Mouse (Mus musculus) lung, postnatal 0 days (tissue): ENCODE measurements at regions not wholly inside any gene's neighbourhood (a gene's known extent, or its start where the extent isn't known, plus 50 kb on each side); places are given as distances from the start of the nearest gene placed in this dataset.
A peak's percentile ranks its signal among the peaks of the same experiment; 100 is the strongest.

Experiments used
- ATAC-seq: fragments of 200-750 bp; cut with Nextera tagmentation; 2 replicates; pipeline ENCODE4 v1.8.0; 2017; ENCODE audit warnings: moderate library complexity
- DNase-seq: peaks from one replicate; pipeline ENCODE4 v3.0.0-alpha.2; 2016; ENCODE audit warnings: low spot score
- H3K27ac ChIP-seq: fragments of 300-500 bp; sonication (generic); 2 replicates; pipeline ENCODE4 v1.5.1; 2014; ENCODE audit warnings: antibody characterized with exemption, mild to moderate bottlenecking, low read length, mixed read lengths
- H3K27me3 ChIP-seq: fragments of 300-500 bp; sonication (generic); replicated peaks from 2 replicates; pipeline ENCODE4 v1.6.1; 2014; ENCODE audit warnings: low read length, mixed read lengths; ENCODE audit not compliant: insufficient read depth
- H3K36me3 ChIP-seq: fragments of 300-500 bp; sonication (generic); 2 replicates; pipeline ENCODE4 v1.6.1; 2014; ENCODE audit warnings: low read length, mixed read lengths; ENCODE audit not compliant: insufficient read depth
- H3K4me1 ChIP-seq: fragments of 300-500 bp; sonication (generic); 2 replicates; pipeline ENCODE4 v1.6.1; 2014; ENCODE audit warnings: antibody characterized with exemption, low read depth, low read length, mixed read lengths; ENCODE audit not compliant: insufficient read depth
- H3K4me2 ChIP-seq: fragments of 300-500 bp; sonication (generic); replicated peaks from 2 replicates; pipeline ENCODE4 v1.6.1; 2014; ENCODE audit warnings: low read depth, mild to moderate bottlenecking, low read length, moderate library complexity, mixed read lengths
- H3K4me3 ChIP-seq: fragments of 300-500 bp; sonication (generic); 2 replicates; pipeline ENCODE4 v1.5.1; 2014; ENCODE audit warnings: low read depth, low read length
- H3K9ac ChIP-seq: fragments of 300-500 bp; sonication (generic); replicated peaks from 2 replicates; pipeline ENCODE4 v1.6.1; 2014; ENCODE audit warnings: low read depth, mild to moderate bottlenecking
- H3K9me3 ChIP-seq: fragments of 300-500 bp; sonication (generic); 2 replicates; pipeline ENCODE4 v1.6.1; 2016; ENCODE audit warnings: low read length, mixed read lengths
- CTCF ChIP-seq: IDR thresholded peaks from 2 replicates; pipeline ENCODE4 v1.5.1; 2016; ENCODE audit warnings: antibody characterized with exemption, mild to moderate bottlenecking
- EP300 ChIP-seq: IDR thresholded peaks from 2 replicates; pipeline ENCODE4 v1.6.1; 2016; ENCODE audit warnings: antibody characterized with exemption, mild to moderate bottlenecking, control low read depth
- WGBS: fragments of 180-500 bp; shearing (Covaris S2); extraction: QIAGEN DNeasy Blood & Tissue Kit; methylation state at CpG from one replicate; pipeline ENCODE4 v1.1.7; 2014; 5-methylcytosine and 5-hydroxymethylcytosine counted together

- Histone ChIP-seq H3K4me2 (no peak overlapping the region), H3K36me3 (no peaks in the 10 kb centered on the region), H3K9me3 (no peaks in the 10 kb centered on the region), H3K27me3 (no peaks in the 10 kb centered on the region), H3K27ac (no peak overlapping the region), H3K9ac (no peak overlapping the region), H3K4me1 (no peaks in the 10 kb centered on the region), H3K4me3 (no peak overlapping the region)
- no peak for TF ChIP-seq CTCF
- TF ChIP-seq EP300: no peak
- no peak for ATAC-seq
- WGBS: 58% methylated on average over 3 of the region's 3 CpGs
- no peak for DNase-seq
These were observed 500.2 kb upstream of the Jag1 start for GRCm38 (mm10) chr2:137616637-137617036.

GRCm38 (mm10) chr2:137613791-137614190, 497.3 kb upstream of the Jag1 start:
- H3K36me3 ChIP-seq: no peaks in the 10 kb centered on the region
- no peak for ATAC-seq
- no peak overlapping the region for H3K27ac ChIP-seq
- no peak overlapping the region for H3K4me2 ChIP-seq
- DNase-seq: no peak
- no peaks in the 10 kb centered on the region for H3K9me3 ChIP-seq
- H3K27me3 ChIP-seq: no peaks in the 10 kb centered on the region
- WGBS: 84% methylated on average over 2 of the region's 2 CpGs
- no peak overlapping the region for H3K4me3 ChIP-seq
- H3K4me1 ChIP-seq: no peaks in the 10 kb centered on the region
- H3K9ac ChIP-seq: no peak overlapping the region
- TF ChIP-seq CTCF (no peak), EP300 (no peak)

GRCm38 (mm10) chr2:137608506-137608905, 492.1 kb upstream of the Jag1 start:
- peak; percentile 26; the same call in 1 of the 2 replicates for ATAC-seq
- Histone ChIP-seq H3K36me3 (no peaks in the 10 kb centered on the region), H3K4me1 (no peaks in the 10 kb centered on the region), H3K9me3 (no peaks in the 10 kb centered on the region), H3K27me3 (no peaks in the 10 kb centered on the region), H3K4me2 (no peak overlapping the region), H3K27ac (no peak overlapping the region), H3K9ac (no peak overlapping the region), H3K4me3 (no peak overlapping the region)
- 51% methylated on average over 6 of the region's 6 CpGs for WGBS
- TF ChIP-seq CTCF (no peak), EP300 (no peak)
- DNase-seq: no peak

GRCm38 (mm10) chr2:137598136-137598535, 481.7 kb upstream of the Jag1 start:
- DNase-seq (no peak), ATAC-seq (no peak)
- Histone ChIP-seq H3K4me1 (no peaks in the 10 kb centered on the region), H3K27ac (no peak overlapping the region), H3K9ac (no peak overlapping the region), H3K27me3 (no peaks in the 10 kb centered on the region), H3K9me3 (no peaks in the 10 kb centered on the region), H3K36me3 (no peaks in the 10 kb centered on the region), H3K4me2 (no peak overlapping the region), H3K4me3 (no peak overlapping the region)
- TF ChIP-seq CTCF (no peak), EP300 (no peak)
- WGBS: 83% methylated on average over 7 of the region's 7 CpGs

GRCm38 (mm10) chr2:137594509-137594908, 478.1 kb upstream of the Jag1 start:
- no peak overlapping the region for H3K4me3 ChIP-seq
- ATAC-seq (no peak), DNase-seq (no peak)
- TF ChIP-seq EP300: no peak
- no peak for TF ChIP-seq CTCF
- H3K9me3 ChIP-seq: no peaks in the 10 kb centered on the region
- H3K27me3 ChIP-seq: no peaks in the 10 kb centered on the region
- no peak overlapping the region for H3K27ac ChIP-seq
- H3K36me3 ChIP-seq: no peaks in the 10 kb centered on the region
- H3K4me2 ChIP-seq: no peak overlapping the region
- WGBS: 75% methylated on average over 4 of the region's 4 CpGs
- no peaks in the 10 kb centered on the region for H3K4me1 ChIP-seq
- H3K9ac ChIP-seq: no peak overlapping the region

- Histone ChIP-seq H3K4me3 (no peak overlapping the region), H3K4me1 (no peaks in the 10 kb centered on the region), H3K9me3 (no peaks in the 10 kb centered on the region), H3K27ac (no peak overlapping the region), H3K36me3 (no peaks in the 10 kb centered on the region), H3K27me3 (no peaks in the 10 kb centered on the region), H3K9ac (no peak overlapping the region), H3K4me2 (no peak overlapping the region)
- WGBS: 82% methylated on average over 1 of the region's 1 CpGs
- DNase-seq: no peak
- TF ChIP-seq CTCF (no peak), EP300 (no peak)
- ATAC-seq: no peak
These were observed 475.1 kb upstream of the Jag1 start for GRCm38 (mm10) chr2:137591551-137591950.

GRCm38 (mm10) chr2:137581491-137581890, 465.0 kb upstream of the Jag1 start:
- H3K9me3 ChIP-seq: no peaks in the 10 kb centered on the region
- no peaks in the 10 kb centered on the region for H3K27me3 ChIP-seq
- 23% methylated on average over 2 of the region's 2 CpGs for WGBS
- no peak overlapping the region for H3K4me2 ChIP-seq
- H3K4me1 ChIP-seq: no peaks in the 10 kb centered on the region
- DNase-seq (no peak), ATAC-seq (no peak)
- no peak overlapping the region for H3K27ac ChIP-seq
- H3K9ac ChIP-seq: no peak overlapping the region
- H3K36me3 ChIP-seq: no peaks in the 10 kb centered on the region
- no peak overlapping the region for H3K4me3 ChIP-seq
- no peak for TF ChIP-seq EP300
- no peak for TF ChIP-seq CTCF
